Mouse (Mus musculus) ES-Bruce4 (cell line): ENCODE data around the gene Cdh18.

Experiments used
- CTCF ChIP-seq: IDR thresholded peaks from one replicate; pipeline ENCODE4 v1.8.1; 2011; ENCODE audit warnings: low read depth, low read length
- EP300 ChIP-seq: IDR thresholded peaks from 2 replicates; pipeline ENCODE4 v1.6.1; 2011; ENCODE audit warnings: low read depth, low read length; ENCODE audit not compliant: insufficient read depth

- no peak for TF ChIP-seq CTCF
- TF ChIP-seq EP300: no peak
Observed at GRCm38 (mm10) chr15:23457401-23457800, 908.6 kb downstream of the Cdh18 start.
